Mouse (Mus musculus) left cerebral cortex, postnatal 10 days (tissue): ENCODE data around the gene Utp11. TPM values are rescaled to one million over a fixed set of nuclear protein-coding genes. Genes with fewer than 3 reads are reported as not detected.

Experiments used
- DNase-seq, 2 experiments: peaks; one replicate each; pipeline ENCODE4 v3.0.0; 2021 to 2022; ENCODE audit warnings: low spot score in 2 of 2, mixed read lengths in 1 of 2; ENCODE audit errors: extremely low spot score in 1 of 2
- intact Hi-C: fragments of 180-260 bp; cut with DNase I; formaldehyde crosslinking; loops from one replicate; pipeline ENCODE4 v1.15.1; 2025
- total RNA-seq, 2 experiments: library from RNA; stranded (reverse); gene quantifications; 2 replicates each; pipeline ENCODE4 v1.2.3; 2021

Gene Utp11
- total RNA-seq, 2 experiments from 2014 or later = 15.2 to 15.8 TPM

- no peak for DNase-seq
- intact Hi-C loops = no loop called here
Measured at GRCm38 (mm10) chr4:124682270-124682669, 11.1 kb downstream of the Utp11 start.

- intact Hi-C loops = loop anchor here (1.0 to 5.0 kb wide), 2 partner anchors 534 to 739 kb away; no protein-coding TSS in a partner anchor
- DNase-seq = no peak
Measured at GRCm38 (mm10) chr4:124675958-124676357, 17.4 kb downstream of the Utp11 start.

GRCm38 (mm10) chr4:124675037-124675436 lies 18.4 kb downstream of the Utp11 start:
- DNase-seq = peak; percentile 52 to 76
- intact Hi-C loops = loop anchor here (1.0 to 5.0 kb wide), 2 partner anchors 533 to 738 kb away; no protein-coding TSS in a partner anchor

GRCm38 (mm10) chr4:124674334-124675032 lies 18.9 kb downstream of the Utp11 start:
- intact Hi-C loops = loop anchor here (1.0 to 5.0 kb wide), 4 partner anchors 447 to 737 kb away; no protein-coding TSS in a partner anchor
- no peak for DNase-seq

DNA sequence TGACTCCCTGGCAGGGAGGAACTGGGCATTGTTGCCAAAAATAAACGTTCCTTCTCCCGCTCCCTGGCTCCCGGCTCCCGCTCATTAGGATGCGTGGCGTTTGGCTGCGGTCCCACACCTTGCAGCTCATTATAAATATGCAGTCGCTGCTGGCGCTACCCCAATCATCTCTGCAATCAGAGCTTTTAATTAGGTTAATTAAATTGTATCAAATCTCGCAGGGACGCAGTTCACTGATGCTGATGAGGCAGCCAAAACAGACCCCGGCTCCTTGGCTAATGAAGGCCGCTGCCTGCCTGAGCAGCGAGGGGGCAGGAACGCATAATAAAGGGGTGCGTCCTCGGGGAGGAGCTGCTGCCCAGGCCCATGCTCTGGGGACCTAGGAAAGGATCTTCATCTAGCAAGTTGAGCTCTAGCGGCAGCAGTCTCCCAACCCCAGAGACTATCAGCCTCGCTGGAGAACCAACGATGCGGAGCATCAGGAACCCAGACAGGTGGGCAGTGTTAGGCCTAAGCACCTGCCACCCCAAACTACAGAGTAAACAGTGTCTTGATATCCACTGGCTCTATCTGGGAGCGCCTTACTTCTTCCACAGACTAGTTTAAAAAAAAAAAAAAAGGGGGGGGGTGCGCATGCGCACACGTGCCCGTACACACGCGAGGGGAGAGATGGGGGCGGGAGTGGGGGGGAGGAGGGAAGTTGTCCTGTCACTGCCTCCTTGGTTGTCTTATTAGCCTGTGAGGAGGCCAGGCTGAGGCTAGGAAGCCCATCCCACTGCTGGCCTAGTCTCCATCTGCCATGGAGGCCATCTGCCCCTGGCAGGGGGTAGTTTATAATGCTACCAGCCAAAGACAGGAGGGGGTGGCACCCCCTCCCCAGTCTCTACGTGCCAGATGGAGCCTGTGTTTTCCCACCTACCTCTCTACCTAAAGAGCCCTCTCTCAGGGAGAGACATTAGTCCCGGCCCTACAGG lies 20.8 kb downstream of the Utp11 start:
- intact Hi-C loops = loop anchor here (5.0 kb wide), 2 partner anchors 445 to 715 kb away; no protein-coding TSS in a partner anchor
- DNase-seq = peak; percentile 45 to 78

DNA sequence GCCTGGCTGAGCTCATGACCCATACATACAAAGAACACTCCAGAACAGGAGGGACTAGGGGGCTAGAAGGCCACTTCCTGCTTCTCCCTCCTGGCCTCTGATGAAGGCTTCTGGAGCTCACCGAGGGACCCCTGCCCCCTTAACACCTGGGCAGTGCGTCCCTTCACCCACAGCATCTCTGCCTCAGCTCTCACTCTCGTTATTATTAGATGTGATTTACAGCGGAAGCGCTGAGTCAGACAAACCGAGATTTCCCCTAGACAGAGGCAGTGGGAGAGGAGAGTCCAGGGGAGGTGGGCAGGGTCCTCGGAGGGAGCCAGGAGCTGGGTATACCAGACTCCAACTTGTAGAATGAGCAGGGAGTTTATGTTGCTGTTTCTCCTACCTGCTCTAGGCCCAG lies 21.8 kb downstream of the Utp11 start:
- DNase-seq = no peak
- intact Hi-C loops = loop anchor here (5.0 kb wide), 2 partner anchors 444 to 714 kb away; no protein-coding TSS in a partner anchor

DNA sequence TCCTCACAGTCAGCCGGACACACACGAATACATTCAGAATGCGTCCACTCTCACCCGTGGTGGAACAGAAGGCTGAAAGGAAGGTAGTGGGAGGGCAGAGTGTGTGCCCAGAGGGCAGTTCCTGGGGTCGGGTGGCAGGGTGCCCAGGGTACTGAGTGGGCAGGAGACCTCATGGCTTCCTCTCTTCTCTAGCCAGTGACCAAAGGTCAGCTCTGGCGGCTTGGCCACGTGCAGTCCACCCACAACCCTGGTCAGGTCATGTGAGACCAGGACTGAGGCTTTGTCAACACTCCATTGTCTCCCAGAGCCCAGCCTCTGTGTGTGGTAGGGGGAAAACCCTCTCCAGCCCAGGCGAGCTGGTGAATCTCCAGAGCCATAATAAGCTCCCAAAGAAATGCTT lies 23.2 kb downstream of the Utp11 start:
- intact Hi-C loops = loop anchor here (5.0 kb wide), 2 partner anchors 443 to 713 kb away; no protein-coding TSS in a partner anchor

DNA sequence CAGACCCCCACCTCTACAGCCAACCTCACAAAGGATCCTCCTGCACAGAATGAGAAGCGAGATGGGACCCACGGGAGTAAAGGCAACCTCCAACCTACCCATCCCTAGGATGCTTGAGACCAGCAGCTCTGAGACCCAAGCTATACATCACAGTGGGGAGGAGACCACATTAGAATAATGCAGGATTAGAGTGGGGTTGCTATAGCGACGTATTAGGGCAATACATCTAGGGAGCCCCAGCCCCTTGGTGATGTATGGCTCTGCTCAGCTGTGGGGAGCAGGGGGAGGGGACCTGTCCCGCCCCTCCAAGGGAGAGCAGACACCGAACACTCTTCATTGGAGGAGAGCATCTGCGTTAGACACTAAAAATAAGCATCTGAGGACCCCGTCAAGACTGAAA lies 25.3 kb downstream of the Utp11 start:
- no peak for DNase-seq
- intact Hi-C loops = no loop called here

More for the DNA sequence above, 23.2 kb downstream of the Utp11 start:
- DNase-seq = no peak

DNA sequence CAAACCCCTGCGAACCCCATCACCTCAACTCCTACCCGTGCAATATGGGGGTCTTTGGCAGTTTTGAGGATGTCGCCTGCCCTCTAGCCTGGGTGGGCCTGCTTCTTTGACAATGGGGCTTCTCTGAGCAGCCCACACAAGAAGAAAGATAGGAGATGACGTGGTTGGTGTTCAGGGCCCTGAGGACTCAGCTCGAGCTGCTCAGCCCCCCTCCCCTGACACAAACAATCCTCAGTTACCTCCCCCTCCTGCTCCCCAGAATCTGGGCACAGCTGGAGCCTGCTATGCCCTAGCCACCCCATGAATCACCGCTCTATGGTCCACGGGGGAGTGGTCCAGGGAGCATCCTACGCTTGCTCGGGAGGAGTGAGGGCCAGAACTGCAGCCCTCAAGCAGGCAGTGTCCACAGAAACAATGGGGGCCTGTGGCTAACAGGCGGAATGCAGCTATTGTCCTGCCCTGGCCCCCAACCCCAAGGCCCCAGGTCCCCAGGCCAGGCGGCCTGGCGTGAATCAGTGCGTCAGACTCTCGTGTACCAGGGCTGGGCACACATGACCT lies 25.8 kb downstream of the Utp11 start:
- no peak for DNase-seq
- intact Hi-C loops = no loop called here

GRCm38 (mm10) chr4:124664604-124665003 lies 28.8 kb downstream of the Utp11 start:
- intact Hi-C loops = no loop called here
- no peak for DNase-seq

- intact Hi-C loops = no loop called here
- no peak for DNase-seq
Measured at GRCm38 (mm10) chr4:124664185-124664584, 29.2 kb downstream of the Utp11 start.

- intact Hi-C loops = no loop called here
- DNase-seq = no peak
Measured at GRCm38 (mm10) chr4:124663034-124663433, 30.4 kb downstream of the Utp11 start.

GRCm38 (mm10) chr4:124660603-124661002 lies 32.8 kb downstream of the Utp11 start:
- DNase-seq = no peak
- intact Hi-C loops = no loop called here

- intact Hi-C loops = loop anchor here (5.0 kb wide), 1 partner anchor 92 kb away; no protein-coding TSS in a partner anchor
- peak in 1 of 2 experiments; percentile 42 for DNase-seq
Measured at GRCm38 (mm10) chr4:124659251-124660217, 33.9 kb downstream of the Utp11 start.

DNA sequence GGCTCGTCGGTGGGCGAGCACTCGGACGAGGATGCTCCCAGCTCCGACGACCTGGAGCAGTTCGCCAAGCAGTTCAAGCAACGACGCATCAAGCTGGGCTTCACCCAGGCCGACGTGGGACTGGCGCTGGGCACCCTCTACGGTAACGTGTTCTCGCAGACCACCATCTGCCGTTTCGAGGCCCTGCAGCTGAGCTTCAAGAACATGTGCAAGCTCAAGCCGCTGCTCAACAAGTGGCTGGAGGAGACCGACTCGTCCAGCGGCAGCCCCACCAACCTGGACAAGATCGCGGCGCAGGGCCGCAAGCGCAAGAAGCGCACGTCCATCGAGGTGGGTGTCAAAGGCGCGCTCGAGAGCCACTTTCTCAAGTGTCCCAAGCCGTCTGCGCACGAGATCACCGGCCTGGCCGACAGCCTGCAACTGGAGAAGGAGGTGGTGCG lies 35.0 kb downstream of the Utp11 start:
- intact Hi-C loops = loop anchor here (5.0 kb wide), 1 partner anchor 91 kb away; no protein-coding TSS in a partner anchor
- DNase-seq = peak in 1 of 2 experiments; percentile 46

- intact Hi-C loops = loop anchor here (5.0 kb wide), 1 partner anchor 90 kb away; no protein-coding TSS in a partner anchor
- peak in 1 of 2 experiments; percentile 61 for DNase-seq
Measured at GRCm38 (mm10) chr4:124657781-124658180, 35.6 kb downstream of the Utp11 start.

- DNase-seq = peak; percentile 89 to 93
- intact Hi-C loops = loop anchor here (5.0 kb wide), 1 partner anchor 90 kb away; no protein-coding TSS in a partner anchor
Measured at GRCm38 (mm10) chr4:124656854-124657650, 36.3 kb downstream of the Utp11 start.
